Mouse (Mus musculus): ENCODE measurements at regions not wholly inside any gene's neighbourhood (a gene's known extent, or its start where the extent isn't known, plus 50 kb on each side); places are given as distances from the start of the nearest gene placed in this dataset.

GRCm38 (mm10) chr16:75663871-75664270, 71.2 kb downstream of the Rbm11 start:
- ATAC-seq (ENCODE audit: insufficient number of reproducible peaks, low FRiP score, low TSS enrichment) = no peak

GRCm38 (mm10) chr16:75667589-75667988, 74.9 kb downstream of the Rbm11 start:
- ATAC-seq (ENCODE audit: insufficient number of reproducible peaks, low FRiP score, low TSS enrichment) = no peak

- no peak for ATAC-seq (ENCODE audit: insufficient number of reproducible peaks, low FRiP score, low TSS enrichment)
These were observed 79.5 kb downstream of the Rbm11 start for GRCm38 (mm10) chr16:75672112-75672511.

GRCm38 (mm10) chr16:75675871-75676270, 83.2 kb downstream of the Rbm11 start:
- ATAC-seq (ENCODE audit: insufficient number of reproducible peaks, low FRiP score, low TSS enrichment) = peak; percentile 61; the same call in 1 of the 2 replicates

GRCm38 (mm10) chr16:75677180-75677579, 84.5 kb downstream of the Rbm11 start:
- ATAC-seq (ENCODE audit: insufficient number of reproducible peaks, low FRiP score, low TSS enrichment) = no peak

Measured in cerebellum, adult (tissue).